Mouse (Mus musculus): ENCODE data around the gene AU040320.

The AU040320 gene

DNA sequence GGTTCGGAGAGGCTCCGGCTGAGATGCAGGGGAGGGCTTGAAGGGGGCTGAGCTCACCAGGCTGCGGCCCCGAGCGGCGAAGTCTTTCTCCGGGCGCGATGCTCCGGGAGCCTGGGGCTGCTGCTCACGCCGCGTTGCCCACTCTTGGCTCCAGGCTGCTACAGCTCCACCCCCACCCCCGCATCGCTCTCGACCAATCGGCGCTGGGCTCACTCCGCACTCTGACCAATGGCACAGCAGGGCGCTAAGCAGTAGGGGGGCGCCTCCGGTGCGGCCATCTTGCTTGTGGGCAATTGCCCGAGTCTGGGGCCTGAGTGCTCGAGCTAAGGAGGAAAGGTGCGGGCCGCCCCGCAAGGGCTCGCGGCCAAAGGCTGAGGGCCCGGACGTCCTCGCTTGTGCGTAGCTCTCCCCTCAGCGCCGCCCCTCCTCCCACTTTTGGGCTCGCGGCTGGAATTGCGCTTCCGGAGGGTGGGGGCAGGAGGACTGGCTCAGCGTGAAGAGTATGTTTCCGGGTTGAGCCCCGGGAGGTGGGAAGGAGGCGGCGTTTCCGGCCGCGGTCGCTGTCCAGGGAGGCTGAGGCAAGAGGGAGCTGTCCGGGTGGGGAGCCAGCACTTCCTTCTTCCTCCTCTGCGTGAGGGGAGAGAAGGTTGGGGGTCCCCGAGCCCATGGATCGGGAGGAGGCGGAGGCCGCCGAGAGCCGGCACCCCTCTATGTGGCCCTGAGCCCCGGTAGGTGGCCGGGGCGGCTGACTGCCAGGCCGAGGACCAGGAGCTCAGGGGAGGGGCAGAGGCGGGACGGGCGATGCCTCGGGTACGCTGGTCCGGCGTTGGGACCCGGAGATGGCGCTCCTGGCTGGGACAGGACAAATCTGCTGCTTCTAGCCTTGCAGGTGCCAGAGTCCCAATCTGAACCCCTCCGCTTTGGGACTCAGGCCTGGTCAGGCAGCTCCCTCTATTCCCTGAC is at the start of gene AU040320, which contains the start of gene Ncdn:
TSS of gene AU040320 (plus strand) at position 277 of the 963 bp plus-strand sequence.
TSS of gene Ncdn (minus strand) at position 171 of the 963 bp plus-strand sequence.
- in situ Hi-C loops (cut with MboI, MseI), result loop anchor here (10.0 kb wide), 1 partner anchor 699 kb away; the partner anchor contains the start of gene Oscp1

DNA sequence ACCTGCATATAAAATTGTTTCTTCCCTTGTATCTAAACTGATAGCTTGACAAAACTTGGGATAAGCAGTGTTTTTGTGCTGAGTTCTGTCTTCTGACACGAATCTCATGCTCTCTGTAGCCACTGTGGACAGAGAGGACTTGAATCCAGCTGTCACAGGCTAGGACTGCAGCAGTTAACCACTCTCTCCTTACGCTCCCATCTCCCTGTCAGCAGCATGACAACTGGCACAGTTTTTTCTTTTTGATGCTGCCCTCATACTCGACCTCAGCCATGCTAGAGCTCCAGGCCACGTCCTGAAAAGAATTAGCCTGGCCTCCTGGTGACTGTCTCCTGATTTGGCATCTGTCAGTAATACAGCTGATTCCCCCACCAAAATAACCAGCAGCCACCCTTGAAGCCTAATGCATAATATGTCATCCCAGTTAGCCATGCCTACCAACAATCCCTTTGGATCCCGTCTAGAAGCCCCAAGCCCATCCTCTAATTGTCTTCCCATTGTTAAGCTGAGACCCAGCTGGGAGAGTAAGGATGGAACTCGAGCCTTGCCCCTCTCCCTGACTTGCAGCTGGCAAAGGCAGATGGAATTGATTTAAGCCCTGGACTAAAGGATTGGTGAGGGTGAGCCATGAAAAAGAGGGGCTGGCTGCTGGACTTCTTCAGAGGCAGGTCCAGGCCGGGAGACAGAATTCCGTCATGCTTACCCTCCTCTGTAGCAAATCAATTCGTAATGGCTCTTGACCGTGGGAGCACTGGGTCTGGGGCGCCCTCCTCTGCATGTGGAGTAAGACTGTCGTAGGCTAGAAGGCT is 46.5 kb upstream of the AU040320 start:
- in situ Hi-C loops (cut with MboI, MseI), result no loop called here

DNA sequence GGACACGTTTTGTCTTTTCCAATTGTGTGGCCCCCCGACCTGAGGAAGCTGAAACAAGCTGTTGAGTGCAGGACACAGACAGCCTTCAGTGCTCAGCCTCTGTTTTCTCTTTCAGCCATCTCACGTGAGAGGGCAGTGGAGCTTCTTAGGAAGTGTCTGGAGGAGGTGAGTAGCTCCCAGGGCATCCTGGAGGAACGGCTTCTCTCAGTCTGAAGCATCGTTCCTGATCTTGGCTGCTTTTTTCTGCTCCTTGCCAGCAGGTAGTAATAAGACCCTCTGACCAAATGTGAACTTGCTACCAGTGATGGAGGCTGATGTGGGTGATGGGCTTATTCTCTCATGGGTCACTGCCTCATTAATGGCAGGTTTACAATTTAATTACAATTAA is 45.9 kb upstream of the AU040320 start:
- in situ Hi-C loops (cut with MboI, MseI), result no loop called here

DNA sequence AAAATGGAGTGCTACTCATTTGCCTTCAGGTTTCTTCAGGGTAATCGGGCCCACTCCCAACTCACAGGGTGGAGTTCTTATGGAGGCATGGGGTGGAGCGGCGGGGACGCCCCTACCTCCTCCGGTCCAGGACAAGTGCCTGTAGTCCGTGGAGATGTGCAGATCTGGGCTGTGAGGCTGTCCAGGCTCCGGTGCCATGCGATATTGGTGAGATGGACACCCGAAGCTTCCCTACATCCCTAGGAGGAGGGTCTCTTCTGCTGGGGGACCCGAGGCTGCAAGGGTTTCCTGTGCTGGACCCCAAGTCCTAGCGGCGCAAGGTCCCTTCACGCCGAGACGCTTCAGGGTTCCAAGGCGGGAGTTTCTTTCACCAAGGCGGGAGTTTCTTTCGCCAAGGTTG is 21.2 kb upstream of the AU040320 start:
- in situ Hi-C loops (cut with MboI, MseI), result no loop called here

DNA sequence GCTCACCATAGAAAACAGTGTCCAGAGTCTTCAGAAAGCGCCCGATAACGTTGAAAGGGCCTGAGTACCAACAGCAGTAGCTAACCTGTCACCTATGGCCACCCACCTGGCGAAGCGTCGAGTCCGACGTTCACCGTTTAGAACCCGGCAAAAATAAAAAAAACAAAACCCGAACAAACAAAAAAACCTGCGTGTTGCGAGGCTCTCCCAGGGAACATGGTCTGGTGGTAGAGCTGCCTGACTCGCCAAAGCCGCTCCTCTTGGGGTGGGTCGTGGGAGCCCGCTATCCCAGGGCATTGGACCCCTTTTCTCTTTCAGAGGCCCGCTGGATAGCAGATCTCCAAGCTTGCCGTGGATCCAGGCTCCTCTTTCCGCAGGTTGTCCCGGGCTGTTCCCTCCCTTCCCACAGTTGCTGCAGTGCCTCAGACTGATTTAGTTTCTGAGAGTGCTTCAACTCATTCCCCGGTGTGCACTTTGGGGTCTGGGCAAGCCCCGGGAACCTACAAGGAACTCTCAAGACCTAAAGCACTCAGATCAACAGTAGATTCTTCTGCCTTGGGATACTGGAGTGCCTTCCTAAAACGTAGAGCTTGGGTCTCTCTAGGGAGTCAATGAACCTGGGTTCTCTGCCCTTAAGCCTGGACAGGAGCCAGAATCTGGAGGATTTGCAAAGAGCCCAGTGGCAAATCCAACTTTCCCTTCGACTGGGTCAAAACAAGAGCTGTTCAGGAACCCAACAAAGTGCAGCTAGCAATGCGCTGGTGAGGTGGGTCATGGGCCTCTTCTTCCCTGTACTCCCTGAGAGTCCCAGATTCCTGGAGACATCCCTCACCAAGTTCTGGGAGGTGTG is 20.6 kb upstream of the AU040320 start:
- in situ Hi-C loops (cut with MboI, MseI), result no loop called here

DNA sequence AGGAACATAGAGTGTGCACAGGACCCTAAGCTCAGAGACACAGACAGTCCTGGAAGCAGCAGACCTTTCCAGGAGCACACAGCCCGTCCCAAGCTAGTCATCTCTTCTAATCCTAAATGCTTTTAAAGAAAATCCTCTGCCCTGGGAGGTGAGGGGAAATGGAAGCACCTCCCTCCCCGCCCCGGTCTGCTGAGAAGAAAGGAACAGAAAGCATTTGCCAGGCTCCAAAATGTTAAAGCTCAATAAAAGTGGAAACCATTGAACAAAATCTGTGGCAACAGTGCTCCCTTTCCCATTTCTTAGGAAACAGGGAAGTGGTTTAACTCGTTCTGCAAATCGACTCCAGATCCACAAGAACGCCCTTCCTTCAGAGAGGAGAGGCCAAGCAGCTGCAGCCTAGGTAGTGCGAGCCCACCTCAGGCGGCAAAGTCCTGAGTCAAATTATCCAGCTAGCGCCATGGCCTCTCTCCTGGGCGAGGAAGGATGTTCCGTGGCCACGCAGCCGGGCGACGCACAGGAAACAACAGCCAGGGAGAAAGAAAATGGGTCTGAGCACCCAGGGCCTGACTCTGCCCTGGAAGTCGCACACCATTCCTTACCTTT is 19.2 kb upstream of the AU040320 start:
- in situ Hi-C loops (cut with MboI, MseI), result no loop called here

DNA sequence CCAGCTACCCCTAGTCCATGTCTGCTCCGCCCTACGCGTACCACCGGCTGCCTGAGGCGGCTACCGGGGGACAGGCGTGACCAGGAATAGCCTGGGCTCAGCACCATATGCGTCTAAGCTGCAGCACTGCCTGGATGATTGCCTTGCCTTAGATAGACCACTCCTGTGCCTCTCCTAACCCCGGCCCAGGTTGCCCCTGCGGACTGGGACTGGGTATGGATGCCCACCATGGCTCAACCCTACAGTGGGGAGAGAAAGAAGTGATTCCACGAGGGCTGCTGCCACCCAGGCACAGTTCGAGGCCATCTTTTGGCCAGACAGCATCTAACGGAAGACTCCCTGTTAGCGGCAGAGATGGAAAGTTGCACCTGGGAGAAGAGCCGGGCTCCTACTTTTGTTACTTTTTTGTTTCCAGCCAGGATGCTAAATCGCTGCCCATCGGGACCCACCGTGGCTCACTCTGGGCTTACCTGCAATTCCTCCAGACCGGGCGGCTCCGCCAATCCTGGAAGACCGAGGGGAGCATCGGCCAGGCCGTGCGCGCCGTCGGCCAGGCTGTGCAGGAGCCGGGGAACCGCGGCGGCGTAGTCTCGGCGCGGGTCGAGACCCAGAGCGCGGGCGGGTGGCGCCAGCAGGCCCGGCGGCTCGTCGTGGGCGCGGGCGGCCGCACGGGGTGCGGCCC is 18.5 kb upstream of the AU040320 start:
- in situ Hi-C loops (cut with MboI, MseI), result no loop called here

DNA sequence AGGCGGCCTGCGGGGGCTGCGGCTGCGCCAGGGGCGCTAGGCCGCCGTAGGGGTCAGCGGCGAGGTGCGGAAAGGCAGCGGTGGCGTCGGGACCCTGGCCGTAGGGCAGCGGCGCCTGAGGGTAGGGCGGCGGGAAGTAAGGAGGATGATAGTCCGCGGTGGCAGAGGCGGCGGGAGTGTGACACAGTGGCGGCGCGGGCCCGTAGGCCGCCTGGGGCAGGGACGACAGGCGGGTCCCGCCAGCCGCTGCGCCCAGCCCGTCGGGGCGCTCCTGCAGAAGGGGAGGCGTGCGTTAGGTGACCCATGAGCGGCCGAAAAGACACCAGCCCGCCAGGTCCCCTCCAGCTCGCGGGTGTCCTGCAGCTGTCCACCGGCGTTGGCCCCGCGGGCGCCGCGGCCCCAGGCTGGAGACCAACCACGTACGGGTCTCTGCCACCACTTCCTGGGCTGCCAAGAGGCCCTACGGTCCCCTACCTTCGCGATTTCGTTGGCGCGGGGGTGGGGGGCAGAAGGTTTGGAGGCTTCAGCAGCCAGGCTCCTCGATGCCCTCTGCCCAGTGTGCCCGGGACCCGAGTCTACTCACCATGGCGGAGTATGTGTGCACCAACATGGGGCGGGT is 17.9 kb upstream of the AU040320 start:
- in situ Hi-C loops (cut with MboI, MseI), result no loop called here

DNA sequence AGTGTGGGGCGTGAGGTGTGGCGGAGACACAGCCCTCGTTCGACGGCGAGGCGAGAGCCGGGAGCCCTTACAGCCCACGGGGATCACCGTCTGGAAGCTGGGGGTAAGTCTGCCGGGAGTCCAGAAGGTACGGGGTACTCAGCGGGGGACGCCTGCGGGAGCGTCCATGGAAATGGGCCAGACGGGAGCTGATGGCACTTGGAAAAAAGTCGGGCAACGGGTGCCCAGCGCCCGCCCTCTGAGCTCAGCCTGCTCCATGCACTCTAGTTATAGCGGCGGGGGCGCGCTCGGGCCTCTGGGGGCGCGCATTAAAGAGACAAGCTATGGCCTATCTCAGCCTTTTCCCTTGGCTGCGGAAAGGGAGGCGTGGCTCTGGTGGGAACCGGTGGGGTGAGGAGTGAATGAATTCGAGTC is 17.3 kb upstream of the AU040320 start, which contains the start of gene Tfap2e:
TSS of gene Tfap2e (minus strand) at position 240 of the 414 bp plus-strand sequence.
- in situ Hi-C loops (cut with MboI, MseI), result no loop called here

DNA sequence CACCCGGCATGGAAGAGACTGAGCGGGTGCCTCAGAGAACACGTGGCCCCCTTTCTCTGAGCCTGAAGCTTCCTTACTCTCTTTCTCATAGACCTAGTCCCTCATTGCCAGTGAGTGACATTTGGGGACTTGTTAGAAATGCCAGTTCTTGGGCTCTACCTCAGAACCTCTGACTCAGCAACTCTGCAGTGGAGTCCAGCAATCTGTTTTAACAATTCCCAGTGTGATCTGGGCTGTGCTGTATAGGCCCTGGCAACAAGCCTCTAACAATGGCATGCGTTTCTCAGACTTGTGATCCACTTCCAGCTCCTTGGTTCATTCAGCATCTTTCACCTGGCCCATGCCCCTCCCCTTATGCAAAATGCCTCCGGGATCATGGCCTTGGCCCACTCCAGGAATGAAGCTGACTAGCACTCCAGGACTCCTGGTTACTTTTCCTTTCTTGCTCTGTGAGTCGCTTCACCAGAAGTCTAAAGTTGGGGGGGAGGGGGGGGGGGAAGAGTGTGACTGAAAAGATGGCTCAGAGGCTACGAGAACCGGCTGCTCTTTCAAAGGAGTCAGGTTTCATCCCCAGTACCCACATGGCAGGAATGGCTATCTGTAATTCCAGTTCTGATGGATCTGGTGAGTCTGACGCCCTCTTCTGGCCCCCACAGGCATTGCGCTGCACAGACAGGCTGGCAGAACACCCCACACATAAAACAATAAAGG is 13.2 kb upstream of the AU040320 start:
- in situ Hi-C loops (cut with MboI, MseI), result no loop called here

DNA sequence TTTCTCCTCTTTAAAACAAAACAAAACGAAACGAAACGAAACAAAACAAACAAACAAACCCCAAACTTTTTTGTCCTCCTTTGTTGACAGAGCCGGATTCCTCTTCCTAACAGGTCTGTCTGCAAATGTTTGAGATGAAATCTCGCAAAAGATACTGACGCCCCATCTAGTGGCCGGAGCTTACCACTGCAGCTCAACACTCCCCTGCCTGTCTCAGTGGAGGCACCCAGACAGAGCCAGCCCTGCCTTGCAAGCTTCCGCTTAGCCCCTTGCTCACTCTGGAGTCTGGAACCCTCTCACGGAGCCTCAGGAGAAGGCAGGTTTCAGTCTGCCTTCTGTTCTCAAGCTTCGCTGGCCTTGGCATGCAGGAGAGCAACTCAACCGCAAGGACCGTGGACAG is 11.9 kb upstream of the AU040320 start:
- in situ Hi-C loops (cut with MboI, MseI), result no loop called here

DNA sequence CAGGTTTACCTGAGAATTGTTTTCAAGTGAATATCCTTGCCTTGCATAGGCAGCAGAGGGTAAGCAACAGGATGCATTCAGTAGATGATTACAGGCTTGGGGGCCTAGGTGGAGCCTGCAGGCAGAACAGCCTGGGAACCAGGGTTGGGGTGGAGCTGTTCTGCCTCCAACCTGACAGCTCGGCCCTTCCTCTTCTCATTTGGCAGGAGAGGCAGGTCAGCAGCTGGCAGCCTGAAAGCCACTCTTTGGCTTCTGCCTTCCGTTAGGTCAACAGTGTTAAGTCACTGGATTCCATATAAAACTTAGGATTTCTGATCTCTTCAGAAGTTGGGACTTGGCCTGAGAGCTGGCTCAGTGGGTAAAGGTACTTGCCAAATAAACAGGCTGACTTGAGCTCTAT is 10.4 kb upstream of the AU040320 start:
- in situ Hi-C loops (cut with MboI, MseI), result no loop called here

DNA sequence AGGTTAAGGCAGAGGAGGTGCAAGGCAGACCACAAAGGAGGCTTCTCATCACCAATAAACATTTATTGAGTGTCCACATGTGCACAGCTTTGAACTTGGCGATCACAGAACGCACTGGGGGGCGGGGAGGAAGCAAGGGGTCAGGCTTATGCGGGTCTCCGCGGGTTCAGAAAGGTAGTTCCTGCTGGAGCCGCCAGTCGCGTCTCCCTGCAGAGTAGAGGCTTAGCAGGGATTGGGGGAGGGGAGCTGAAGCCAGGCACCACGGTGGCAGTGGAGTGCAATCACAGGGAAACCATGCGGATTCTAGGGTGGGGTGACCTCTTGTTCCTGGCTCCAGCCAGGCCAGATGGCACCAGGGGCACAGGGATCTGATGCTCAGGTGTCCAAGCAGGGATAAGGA is 9.6 kb upstream of the AU040320 start:
- in situ Hi-C loops (cut with MboI, MseI), result no loop called here

DNA sequence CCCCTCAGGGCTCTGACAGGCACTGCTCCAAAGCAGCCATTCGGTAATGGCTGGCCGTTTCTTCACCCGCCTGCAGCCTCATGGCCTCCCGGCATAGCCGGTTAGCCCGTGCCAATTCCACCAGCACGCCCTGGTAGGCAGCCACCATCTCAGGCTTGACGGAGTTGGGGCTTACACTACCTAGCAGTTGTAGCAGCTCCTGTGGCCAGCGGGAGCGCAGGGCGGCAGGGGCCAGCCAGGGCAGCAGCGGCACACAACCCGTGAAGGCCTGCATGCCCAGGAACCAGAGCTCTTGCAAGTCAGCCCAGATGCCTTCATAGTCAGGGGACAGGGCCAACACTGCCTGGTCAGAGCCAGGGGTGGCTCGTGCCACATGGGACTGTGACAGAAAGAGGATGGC is 8.5 kb upstream of the AU040320 start:
- in situ Hi-C loops (cut with MboI, MseI), result loop anchor here (5.0 kb wide), 1 partner anchor 133 kb away; no protein-coding TSS in a partner anchor

DNA sequence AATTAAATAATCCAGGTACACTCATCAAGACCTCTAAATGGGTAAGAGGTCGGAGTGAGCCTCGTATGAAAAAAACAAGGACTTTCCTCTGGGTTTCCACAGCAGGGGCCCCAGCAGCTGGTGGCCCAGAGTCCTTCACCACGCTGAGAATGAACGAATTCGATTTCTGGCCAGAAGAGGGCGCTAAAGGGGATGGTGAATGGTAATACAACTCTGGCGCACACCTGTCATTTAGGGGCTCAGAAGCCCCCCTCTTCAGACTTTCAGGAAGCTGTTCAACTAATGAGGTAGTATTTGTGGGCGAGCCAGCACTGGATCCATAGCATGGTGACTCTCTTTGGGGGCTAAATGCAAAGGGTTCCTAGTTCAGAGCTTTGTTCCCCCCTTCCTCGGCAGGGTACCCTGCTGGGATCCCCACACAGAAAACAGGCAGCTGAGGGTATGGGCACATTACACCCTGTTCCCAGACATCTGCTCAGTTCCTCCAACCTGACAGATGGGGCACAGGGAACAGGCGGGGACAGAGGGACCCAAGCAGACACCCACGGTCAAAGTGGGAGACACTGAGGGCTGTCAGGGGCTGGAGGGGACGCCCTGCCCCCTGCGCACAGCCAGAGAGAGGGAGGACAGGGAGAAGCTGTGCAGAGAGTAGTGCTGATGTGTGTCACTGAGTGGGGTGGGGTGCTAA is 7.7 kb upstream of the AU040320 start:
- in situ Hi-C loops (cut with MboI, MseI), result loop anchor here (5.0 kb wide), 1 partner anchor 133 kb away; no protein-coding TSS in a partner anchor

DNA sequence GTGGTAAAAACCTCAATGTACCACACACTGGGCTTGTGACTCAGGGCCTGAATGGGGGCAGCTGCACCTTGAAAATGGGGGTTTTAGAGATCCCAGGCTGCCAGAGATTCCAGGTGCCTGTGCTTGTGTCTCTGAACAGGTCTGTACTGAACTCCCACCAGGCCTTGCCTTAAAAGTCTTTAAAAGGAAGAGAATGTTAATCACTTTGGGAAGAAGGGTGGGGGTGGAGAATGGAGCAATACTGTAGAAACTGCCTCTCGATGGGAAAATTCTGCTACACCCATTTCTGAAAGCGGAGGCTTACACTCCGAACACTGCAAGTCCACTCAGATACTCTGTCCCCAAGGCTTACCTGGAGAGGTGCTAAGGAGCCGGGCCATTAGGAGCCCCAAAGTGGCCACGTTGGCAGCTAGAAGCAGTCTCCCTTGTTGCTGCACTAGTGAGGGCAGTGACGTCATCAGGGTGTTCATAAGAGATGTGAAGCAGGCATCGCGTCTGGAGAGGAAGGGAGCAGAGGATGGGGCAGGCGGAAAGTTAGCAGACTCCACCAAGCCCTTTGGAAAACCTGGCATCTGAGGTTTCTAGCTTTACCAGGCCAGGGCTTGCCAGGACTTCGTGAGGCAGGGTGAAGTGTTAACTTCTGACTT is 7.0 kb upstream of the AU040320 start:
- in situ Hi-C loops (cut with MboI, MseI), result loop anchor here (5.0 kb wide), 1 partner anchor 134 kb away; no protein-coding TSS in a partner anchor

DNA sequence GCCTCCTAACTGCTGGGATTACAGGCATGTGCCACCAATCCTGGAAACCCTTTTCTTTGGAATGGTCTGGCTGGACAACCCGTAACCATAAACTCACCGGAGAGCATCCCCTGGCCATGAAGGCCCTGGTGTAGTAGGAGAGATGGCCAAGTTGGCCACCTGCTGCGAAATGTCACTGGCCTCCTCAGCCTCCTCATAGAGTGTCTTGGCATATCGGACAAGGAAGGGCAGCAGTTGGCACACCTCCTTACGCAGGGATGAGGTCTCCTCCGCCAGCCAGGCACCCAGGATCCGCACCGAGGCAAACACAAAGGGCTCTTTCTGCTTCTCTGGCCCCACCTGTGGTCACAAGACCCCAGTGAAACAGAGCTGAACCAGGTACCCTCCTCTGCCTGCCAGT is 5.0 kb upstream of the AU040320 start:
- in situ Hi-C loops (cut with MboI, MseI), result loop anchor here (5.0 kb wide), 1 partner anchor 136 kb away; no protein-coding TSS in a partner anchor

DNA sequence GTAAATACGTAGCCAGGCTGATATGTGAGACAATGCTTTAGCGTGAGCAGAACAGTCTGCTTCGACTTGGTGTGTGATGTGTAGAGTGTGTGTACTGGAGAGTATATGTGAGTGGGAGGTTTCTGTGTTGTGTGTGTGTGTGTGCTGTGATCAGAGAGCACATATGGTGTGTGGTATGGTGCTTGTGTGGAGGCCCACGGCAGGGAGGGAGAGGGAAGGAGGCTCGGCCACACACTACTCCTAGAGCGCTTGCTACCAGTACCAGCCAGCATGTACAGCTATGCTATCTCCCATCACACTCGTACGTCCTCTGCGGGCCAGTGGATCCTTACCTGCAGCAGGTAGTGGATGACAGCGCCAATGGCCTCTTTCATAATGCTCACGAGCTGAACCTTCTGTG is 3.8 kb upstream of the AU040320 start:
- in situ Hi-C loops (cut with MboI, MseI), result loop anchor here (5.0 kb wide), 1 partner anchor 137 kb away; no protein-coding TSS in a partner anchor

Data from regulatory T cell (primary cell).